ENCODE assay signal across 18 mouse cellular contexts in the genomic region with DNA sequence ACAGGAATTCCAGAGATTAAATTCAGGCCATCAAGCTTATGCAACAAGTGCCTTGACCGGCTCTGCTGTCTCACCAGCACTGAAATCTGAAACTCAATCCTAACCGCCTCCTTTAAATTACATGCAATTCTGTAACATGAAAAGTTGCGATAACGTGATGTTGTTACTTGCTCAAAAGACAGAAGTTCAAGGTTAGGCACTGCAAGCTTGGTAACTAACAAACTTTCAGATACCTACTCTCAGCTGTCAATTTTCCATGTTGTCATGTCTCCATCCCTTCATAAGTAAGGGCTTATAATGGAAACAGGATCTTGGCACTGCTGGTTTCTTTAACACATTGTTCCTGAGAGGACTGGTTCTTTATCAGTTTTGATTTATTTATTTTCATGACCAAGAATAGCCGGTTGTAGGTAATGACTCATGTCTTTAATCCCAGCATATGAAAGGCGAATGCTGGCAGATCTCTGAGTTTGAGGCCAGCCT. TPM values are rescaled to one million over a fixed set of nuclear protein-coding genes. Genes with fewer than 3 reads are reported as not detected.
A peak's percentile ranks its signal among the peaks of the same experiment; 100 is the strongest.
DNase-seq lines count a peak whose midpoint lies in the region; ATAC-seq and TF ChIP-seq lines count a peak whose summit lies in the region.
"Had no signal": no experiment of that assay in that cellular context is flagged by ENCODE, and none has a peak within 500 bp of the region (broad histone marks: within the 10 kb centered on the region; RNA-seq: fewer than 3 reads in every experiment).

No protein-coding gene starts in this region.

- H3K4me2 ChIP-seq in heart, embryonic 11.5 days, result no peak overlapping the region
- H3K4me2 ChIP-seq in lung, embryonic 14.5 days, result no peak overlapping the region
- no peak overlapping the region for H3K4me2 ChIP-seq in stomach, postnatal 0 days (replicated peaks; ENCODE audit: low read depth)
- no peak overlapping the region for H3K4me2 ChIP-seq in liver, embryonic 12.5 days
- H3K4me2 ChIP-seq: embryonic facial prominence, embryonic 15.5 days; forebrain, embryonic 12.5 days; hindbrain, embryonic 15.5 days; liver, embryonic 13.5 days; midbrain, embryonic 12.5 days had no signal

- H3K27ac ChIP-seq in heart, embryonic 11.5 days (ENCODE audit: low read depth, low read length), result peak overlapping the region; percentile 54; the same call in 1 of the 2 replicates
- H3K27ac ChIP-seq in lung, embryonic 14.5 days (ENCODE audit: low read depth), result no peak overlapping the region
- H3K27ac ChIP-seq in stomach, postnatal 0 days (replicated peaks), result peak overlapping the region; percentile 41
- H3K27ac ChIP-seq in liver, embryonic 12.5 days, result no peak overlapping the region
- H3K27ac ChIP-seq: embryonic facial prominence, embryonic 15.5 days; forebrain, embryonic 12.5 days; hindbrain, embryonic 15.5 days; liver, embryonic 13.5 days; macrophage; midbrain, embryonic 12.5 days had no signal

- 64% methylated on average over 6 of the region's 6 CpGs for WGBS in heart, embryonic 11.5 days (ENCODE audit: insufficient replicate concordance)
- 57% methylated on average over 6 of the region's 6 CpGs for WGBS in lung, embryonic 14.5 days
- WGBS in stomach, postnatal 0 days, result 40% methylated on average over 6 of the region's 6 CpGs
- WGBS in liver, embryonic 12.5 days (ENCODE audit: insufficient replicate concordance), result 71% methylated on average over 6 of the region's 6 CpGs

- intact Hi-C loops in heart, postnatal 10 days (cut with DNase I), result no loop called here

- DNase-seq in heart, postnatal 10 days, result no peak
- peak; percentile 13 for DNase-seq in lung, embryonic 14.5 days
- DNase-seq in lung, postnatal 10 days, result no peak
- DNase-seq in NIH3T3 (ENCODE audit: low read depth), result peak; percentile 75
- peak; percentile 32 for DNase-seq in stomach, postnatal 0 days (ENCODE audit: low spot score)
- DNase-seq: cerebellum, adult 2 months; kidney, postnatal 14 days; liver, embryonic 13.5 days; right cerebral cortex, adult 18-20 months; spleen, adult 18-20 months had no signal

- H3K36me3 ChIP-seq in heart, embryonic 11.5 days (ENCODE audit: control insufficient read depth, insufficient read depth, low read length), result no peaks in the 10 kb centered on the region
- H3K36me3 ChIP-seq in lung, embryonic 14.5 days (ENCODE audit: insufficient read depth), result no peaks in the 10 kb centered on the region
- H3K36me3 ChIP-seq in stomach, postnatal 0 days (ENCODE audit: control insufficient read depth, insufficient read depth, low read length), result no peaks in the 10 kb centered on the region
- peaks cover 2% of the 10 kb centered on the region; the same call in 1 of the 2 replicates for H3K36me3 ChIP-seq in liver, embryonic 12.5 days
- H3K36me3 ChIP-seq: embryonic facial prominence, embryonic 15.5 days; forebrain, embryonic 12.5 days; hindbrain, embryonic 15.5 days; liver, embryonic 13.5 days; midbrain, embryonic 12.5 days had no signal

- H3K27me3 ChIP-seq in heart, embryonic 11.5 days (ENCODE audit: control insufficient read depth, insufficient read depth, low read length), result no peaks in the 10 kb centered on the region
- H3K27me3 ChIP-seq in lung, embryonic 14.5 days (ENCODE audit: insufficient read depth, low read length), result no peaks in the 10 kb centered on the region
- H3K27me3 ChIP-seq in stomach, postnatal 0 days (ENCODE audit: control insufficient read depth, insufficient read depth, low read length), result no peaks in the 10 kb centered on the region
- H3K27me3 ChIP-seq in liver, embryonic 12.5 days (replicated peaks), result no peaks in the 10 kb centered on the region
- H3K27me3 ChIP-seq: embryonic facial prominence, embryonic 15.5 days; forebrain, embryonic 12.5 days; hindbrain, embryonic 15.5 days; liver, embryonic 13.5 days; midbrain, embryonic 12.5 days had no signal

- TF ChIP-seq EP300 in stomach, postnatal 0 days (optimal IDR thresholded peaks at IDR 0.05), result no peak

- H3K9me3 ChIP-seq in heart, embryonic 11.5 days (replicated peaks; ENCODE audit: control insufficient read depth, low read length), result no peaks in the 10 kb centered on the region
- H3K9me3 ChIP-seq in lung, embryonic 14.5 days (ENCODE audit: low read depth, low read length), result no peaks in the 10 kb centered on the region
- H3K9me3 ChIP-seq in stomach, postnatal 0 days (ENCODE audit: control insufficient read depth, low read length), result no peaks in the 10 kb centered on the region
- H3K9me3 ChIP-seq in liver, embryonic 12.5 days (replicated peaks), result no peaks in the 10 kb centered on the region
- H3K9me3 ChIP-seq: embryonic facial prominence, embryonic 15.5 days; forebrain, embryonic 12.5 days; hindbrain, embryonic 15.5 days; liver, embryonic 13.5 days; midbrain, embryonic 12.5 days had no signal

- peaks cover 22% of the 10 kb centered on the region for H3K4me1 ChIP-seq in heart, embryonic 11.5 days (ENCODE audit: control insufficient read depth, insufficient read depth, low read length)
- H3K4me1 ChIP-seq in lung, embryonic 14.5 days (ENCODE audit: insufficient read depth), result no peaks in the 10 kb centered on the region
- no peaks in the 10 kb centered on the region for H3K4me1 ChIP-seq in stomach, postnatal 0 days (replicated peaks; ENCODE audit: control insufficient read depth, insufficient read depth)
- H3K4me1 ChIP-seq in liver, embryonic 12.5 days, result peaks cover 49% of the 10 kb centered on the region
- H3K4me1 ChIP-seq: forebrain, embryonic 12.5 days had no signal

- no peak overlapping the region for H3K4me3 ChIP-seq in heart, embryonic 11.5 days (ENCODE audit: low read depth, low read length)
- no peak overlapping the region for H3K4me3 ChIP-seq in lung, embryonic 14.5 days (ENCODE audit: low read depth, low read length)
- H3K4me3 ChIP-seq in stomach, postnatal 0 days (ENCODE audit: low read depth, low read length), result no peak overlapping the region
- H3K4me3 ChIP-seq in liver, embryonic 12.5 days, result no peak overlapping the region
- H3K4me3 ChIP-seq: embryonic facial prominence, embryonic 15.5 days; forebrain, embryonic 12.5 days; hindbrain, embryonic 15.5 days; liver, embryonic 13.5 days; midbrain, embryonic 12.5 days had no signal

- no peak for TF ChIP-seq CTCF in lung, embryonic 14.5 days (IDR thresholded peaks at IDR 0.05; ENCODE audit: low read depth)
- no peak for TF ChIP-seq CTCF in stomach, postnatal 0 days (IDR thresholded peaks at IDR 0.05; ENCODE audit: low read depth)

- no peak for ATAC-seq in heart, embryonic 11.5 days (replicated peaks; ENCODE audit: insufficient number of reproducible peaks, low FRiP score, low TSS enrichment)
- ATAC-seq in lung, embryonic 14.5 days (ENCODE audit: insufficient read depth), result no peak
- ATAC-seq in stomach, postnatal 0 days (ENCODE audit: low FRiP score, low TSS enrichment), result peak; percentile 88
- no peak for ATAC-seq in liver, embryonic 12.5 days
- ATAC-seq: intestine, postnatal 0 days had no signal

- no peak overlapping the region for H3K9ac ChIP-seq in heart, embryonic 11.5 days (ENCODE audit: low read depth, low read length)
- H3K9ac ChIP-seq in lung, embryonic 14.5 days, result no peak overlapping the region
- H3K9ac ChIP-seq in stomach, postnatal 0 days (ENCODE audit: low read length), result no peak overlapping the region
- no peak overlapping the region for H3K9ac ChIP-seq in liver, embryonic 12.5 days
- H3K9ac ChIP-seq: embryonic facial prominence, embryonic 15.5 days; forebrain, embryonic 12.5 days; hindbrain, embryonic 15.5 days; liver, embryonic 13.5 days; midbrain, embryonic 12.5 days had no signal

RNA-seq across cellular contexts. Expression of a gene that starts 26.5 kb away (rescaled TPM):
- 5.9 and 8.4 TPM in 2 replicates for polyA plus RNA-seq in heart, embryonic 11.5 days (2014; fragmentation: Nextera tagmentation; extraction: Ambion mirVana)
- 10 to 100 TPM; 17.0 to 20.1 TPM for total RNA-seq in heart, postnatal 10 days (2021)
- polyA plus RNA-seq in lung, embryonic 14.5 days (2014; fragmentation: Nextera tagmentation; extraction: Ambion mirVana), result 6.8 and 9.0 TPM in 2 replicates
- 3.4 and 3.7 TPM in 2 replicates for polyA plus RNA-seq in stomach, postnatal 0 days (2015; fragmentation: Nextera tagmentation; extraction: Ambion mirVana)
- polyA plus RNA-seq in liver, embryonic 12.5 days (2016; fragmentation: Nextera tagmentation; extraction: Ambion mirVana), result 6.4 and 6.6 TPM in 2 replicates

RNA-seq across cellular contexts. Expression of a gene that starts 47.7 kb away (rescaled TPM):
- polyA plus RNA-seq in heart, embryonic 11.5 days (2014; fragmentation: Nextera tagmentation; extraction: Ambion mirVana), result 46.7 and 51.8 TPM in 2 replicates
- total RNA-seq in heart, postnatal 10 days (2021), result 10 to 100 TPM; 22.8 to 23.1 TPM
- polyA plus RNA-seq in lung, embryonic 14.5 days (2014; fragmentation: Nextera tagmentation; extraction: Ambion mirVana), result 43.9 and 45.2 TPM in 2 replicates
- polyA plus RNA-seq in stomach, postnatal 0 days (2015; fragmentation: Nextera tagmentation; extraction: Ambion mirVana), result 43.7 and 44.6 TPM in 2 replicates
- polyA plus RNA-seq in liver, embryonic 12.5 days (2016; fragmentation: Nextera tagmentation; extraction: Ambion mirVana), result 38.2 and 42.6 TPM in 2 replicates

RNA-seq across cellular contexts. Expression of a gene that starts 47.8 kb away (rescaled TPM):
- polyA plus RNA-seq in heart, embryonic 11.5 days (2014; fragmentation: Nextera tagmentation; extraction: Ambion mirVana), result 38.9 and 50.4 TPM in 2 replicates
- total RNA-seq in heart, postnatal 10 days (2021), result 10 to 100 TPM; 75.6 to 82.3 TPM
- polyA plus RNA-seq in lung, embryonic 14.5 days (2014; fragmentation: Nextera tagmentation; extraction: Ambion mirVana), result 11.2 and 12.4 TPM in 2 replicates
- polyA plus RNA-seq in stomach, postnatal 0 days (2015; fragmentation: Nextera tagmentation; extraction: Ambion mirVana), result 5.1 and 5.3 TPM in 2 replicates
- 11.6 and 11.9 TPM in 2 replicates for polyA plus RNA-seq in liver, embryonic 12.5 days (2016; fragmentation: Nextera tagmentation; extraction: Ambion mirVana)

Comparison
In these comparisons a context has a peak if more than half of its experiments do, and no peak if none do; other contexts are left out.
1. DNase-seq: peak in lung, embryonic 14.5 days (single experiment), NIH3T3 (single experiment) and stomach, postnatal 0 days (single experiment); none in heart, postnatal 10 days (0 of 2) and lung, postnatal 10 days (single experiment).
2. H3K27ac ChIP-seq: peak in heart, embryonic 11.5 days (single experiment) and stomach, postnatal 0 days (single experiment); none in lung, embryonic 14.5 days (single experiment) and liver, embryonic 12.5 days (single experiment).